Mouse (Mus musculus) testis, adult 2 months (tissue): ENCODE measurements at regions not wholly inside any gene's neighbourhood (a gene's known extent, or its start where the extent isn't known, plus 50 kb on each side); places are given as distances from the start of the nearest gene placed in this dataset.

Experiments used
- H3K27ac ChIP-seq: fragments of 200-500 bp; 2 replicates; pipeline ENCODE4 v1.5.1; 2012; ENCODE audit warnings: low read depth, low read length; ENCODE audit not compliant: control insufficient read depth, insufficient read depth
- H3K27me3 ChIP-seq: fragments of 200-500 bp; 2 replicates; pipeline ENCODE4 v1.6.1; 2012; ENCODE audit warnings: mild to moderate bottlenecking, low read length, moderate library complexity; ENCODE audit not compliant: control insufficient read depth, insufficient read depth
- H3K36me3 ChIP-seq: fragments of 200-500 bp; 2 replicates; pipeline ENCODE4 v1.6.1; 2012; ENCODE audit warnings: mild to moderate bottlenecking, low read length; ENCODE audit not compliant: control insufficient read depth, insufficient read depth
- H3K4me1 ChIP-seq: fragments of 200-500 bp; 2 replicates; pipeline ENCODE4 v1.6.1; 2012; ENCODE audit warnings: low read length; ENCODE audit not compliant: control insufficient read depth, insufficient read depth
- H3K4me3 ChIP-seq: fragments of 200-500 bp; 2 replicates; pipeline ENCODE4 v1.5.1; 2012; ENCODE audit warnings: low read depth, mild to moderate bottlenecking, low read length, moderate library complexity, mixed read lengths; ENCODE audit not compliant: control insufficient read depth
- CTCF ChIP-seq: fragments of 200-500 bp; IDR thresholded peaks from 2 replicates; pipeline ENCODE4 v1.5.1; 2012; ENCODE audit warnings: low read depth, mild to moderate bottlenecking, inconsistent platforms, low read length, moderate library complexity; ENCODE audit not compliant: control insufficient read depth, insufficient read depth, insufficient replicate concordance
- POLR2A ChIP-seq: fragments of 200-500 bp; IDR thresholded peaks from 2 replicates; pipeline ENCODE4 v1.6.1; 2012; ENCODE audit warnings: low read depth, mild to moderate bottlenecking, inconsistent platforms, low read length, moderate library complexity; ENCODE audit not compliant: control insufficient read depth

- H3K4me3 ChIP-seq: no peak overlapping the region
Measured at GRCm38 (mm10) chr10:96240591-96240990, 104.2 kb downstream of the Gm5426 start.

GRCm38 (mm10) chr10:96253671-96254070, 117.3 kb downstream of the Gm5426 start:
- TF ChIP-seq CTCF: no peak
- H3K4me1 ChIP-seq: no peaks in the 10 kb centered on the region
- H3K27ac ChIP-seq: no peak overlapping the region
- H3K4me3 ChIP-seq: no peak overlapping the region
- H3K36me3 ChIP-seq: no peaks in the 10 kb centered on the region
- no peaks in the 10 kb centered on the region for H3K27me3 ChIP-seq

More at GRCm38 (mm10) chr10:96240591-96240990, 104.2 kb downstream of the Gm5426 start:
- Histone ChIP-seq H3K4me1 (no peaks in the 10 kb centered on the region), H3K36me3 (no peaks in the 10 kb centered on the region), H3K27ac (no peak overlapping the region), H3K27me3 (no peaks in the 10 kb centered on the region)
- no peak for TF ChIP-seq CTCF
- TF ChIP-seq POLR2A: no peak

GRCm38 (mm10) chr10:96254250-96254862, 118.0 kb downstream of the Gm5426 start:
- no peak overlapping the region for H3K4me3 ChIP-seq
- no peak overlapping the region for H3K27ac ChIP-seq
- TF ChIP-seq CTCF (no peak), POLR2A (no peak)
- H3K4me1 ChIP-seq: no peaks in the 10 kb centered on the region
- H3K27me3 ChIP-seq: no peaks in the 10 kb centered on the region
- H3K36me3 ChIP-seq: no peaks in the 10 kb centered on the region

- TF ChIP-seq CTCF (no peak), POLR2A (no peak)
- Histone ChIP-seq H3K4me3 (no peak overlapping the region), H3K27ac (no peak overlapping the region), H3K36me3 (no peaks in the 10 kb centered on the region), H3K4me1 (no peaks in the 10 kb centered on the region), H3K27me3 (no peaks in the 10 kb centered on the region)
Measured at GRCm38 (mm10) chr10:96257935-96258334, 121.5 kb downstream of the Gm5426 start.

- no peak for TF ChIP-seq CTCF
- no peak for TF ChIP-seq POLR2A
- Histone ChIP-seq H3K4me1 (no peaks in the 10 kb centered on the region), H3K36me3 (no peaks in the 10 kb centered on the region), H3K27ac (no peak overlapping the region), H3K27me3 (no peaks in the 10 kb centered on the region), H3K4me3 (no peak overlapping the region; the same call in 1 of the 2 replicates)
Measured at GRCm38 (mm10) chr10:96259242-96259641, 122.8 kb downstream of the Gm5426 start.

- Histone ChIP-seq H3K36me3 (no peaks in the 10 kb centered on the region), H3K4me3 (no peak overlapping the region), H3K27me3 (no peaks in the 10 kb centered on the region), H3K27ac (no peak overlapping the region), H3K4me1 (no peaks in the 10 kb centered on the region)
- no peak for TF ChIP-seq POLR2A
- TF ChIP-seq CTCF: no peak
Measured at GRCm38 (mm10) chr10:96259648-96260047, 123.2 kb downstream of the Gm5426 start.

- TF ChIP-seq POLR2A (no peak), CTCF (no peak)
- Histone ChIP-seq H3K27me3 (no peaks in the 10 kb centered on the region), H3K4me1 (no peaks in the 10 kb centered on the region), H3K27ac (no peak overlapping the region), H3K4me3 (no peak overlapping the region), H3K36me3 (no peaks in the 10 kb centered on the region)
Measured at GRCm38 (mm10) chr10:96263544-96263943, 127.1 kb downstream of the Gm5426 start.
